Mouse (Mus musculus) myocyte (in vitro differentiated cells): ENCODE data around the gene Hipk2. TPM values are rescaled to one million over a fixed set of nuclear protein-coding genes. Genes with fewer than 3 reads are reported as not detected.

Source experiments
- H3K27me3 ChIP-seq: one replicate; pipeline ENCODE4 v1.6.1; 2011; ENCODE audit not compliant: control insufficient read depth, insufficient read depth, insufficient read length
- H3K36me3 ChIP-seq: one replicate; pipeline ENCODE4 v1.6.1; 2011; ENCODE audit not compliant: control insufficient read depth, insufficient read depth
- H3K4me2 ChIP-seq: one replicate; pipeline ENCODE4 v1.6.1; 2011; ENCODE audit warnings: low read depth, control low read depth
- H3K4me3 ChIP-seq: one replicate; pipeline ENCODE4 v1.5.1; 2011; ENCODE audit warnings: mild to moderate bottlenecking, control low read depth, moderate library complexity
- H3K79me2 ChIP-seq: one replicate; pipeline ENCODE4 v1.6.1; 2011; ENCODE audit not compliant: control insufficient read depth, insufficient read depth
- H3ac ChIP-seq: one replicate; pipeline ENCODE4 v1.6.1; 2011; ENCODE audit not compliant: control insufficient read depth, insufficient read length
- CEBPB ChIP-seq: IDR thresholded peaks from 2 replicates; pipeline ENCODE4 v1.6.1; 2011; ENCODE audit warnings: mild to moderate bottlenecking, moderate library complexity; ENCODE audit not compliant: poor library complexity, insufficient read depth, severe bottlenecking
- E2F4 ChIP-seq: IDR thresholded peaks from one replicate; pipeline ENCODE4 v1.6.1; 2011; ENCODE audit warnings: mild to moderate bottlenecking, control low read depth, moderate library complexity; ENCODE audit not compliant: insufficient read depth
- MAX ChIP-seq: IDR thresholded peaks from one replicate; pipeline ENCODE4 v1.6.1; 2011; ENCODE audit warnings: low read depth, mild to moderate bottlenecking, control low read depth
- MYOD1 ChIP-seq, 3 experiments: IDR thresholded peaks; one replicate each; pipeline ENCODE4 v1.6.1; 2011; ENCODE audit warnings: control low read depth in 2 of 3, low read depth in 2 of 3, mild to moderate bottlenecking in 2 of 3, moderate library complexity in 1 of 3; ENCODE audit not compliant: insufficient read length in 2 of 3, control insufficient read depth in 1 of 3
- MYOG ChIP-seq, 3 experiments: IDR thresholded peaks; one replicate each; pipeline ENCODE4 v1.6.1; 2011; ENCODE audit warnings: control low read depth in 2 of 3, low read depth in 2 of 3, mild to moderate bottlenecking in 2 of 3; ENCODE audit not compliant: insufficient read length in 2 of 3, control insufficient read depth in 1 of 3, insufficient read depth in 1 of 3
- POLR2A ChIP-seq: IDR thresholded peaks from one replicate; pipeline ENCODE4 v1.6.1; 2011; ENCODE audit warnings: low read depth, mild to moderate bottlenecking, control low read depth, moderate library complexity; ENCODE audit not compliant: insufficient read length
- POLR2AphosphoS2 ChIP-seq: IDR thresholded peaks from one replicate; pipeline ENCODE4 v1.6.1; 2011; ENCODE audit warnings: low read depth, control low read depth; ENCODE audit not compliant: insufficient read length
- REST ChIP-seq: IDR thresholded peaks from one replicate; pipeline ENCODE4 v1.6.1; 2011; ENCODE audit warnings: mild to moderate bottlenecking, control low read depth, moderate library complexity; ENCODE audit not compliant: insufficient read depth, insufficient read length
- SRF ChIP-seq: IDR thresholded peaks from one replicate; pipeline ENCODE4 v1.6.1; 2011; ENCODE audit warnings: low read depth; ENCODE audit not compliant: control insufficient read depth, insufficient read length
- TCF12 ChIP-seq: IDR thresholded peaks from one replicate; pipeline ENCODE4 v1.6.1; 2011; ENCODE audit warnings: mild to moderate bottlenecking, control low read depth; ENCODE audit not compliant: poor library complexity, insufficient read depth, severe bottlenecking
- TCF3 ChIP-seq: IDR thresholded peaks from one replicate; pipeline ENCODE4 v1.6.1; 2011; ENCODE audit warnings: low read depth, control low read depth; ENCODE audit not compliant: insufficient read length
- USF1 ChIP-seq: IDR thresholded peaks from one replicate; pipeline ENCODE4 v1.6.1; 2011; ENCODE audit warnings: low read depth, mild to moderate bottlenecking, control low read depth, moderate library complexity
- polyA plus RNA-seq: library from polyadenylated mRNA; unstranded; fragments of >200 nt; fragmentation: generic; extraction: Trizol; gene quantifications from one replicate; pipeline ENCODE4 v1.2.1, GENCODE M21; 2012; ENCODE audit warnings: missing spikeins

Gene Hipk2
- polyA plus RNA-seq, 1 experiment: 11.3 TPM

DNA sequence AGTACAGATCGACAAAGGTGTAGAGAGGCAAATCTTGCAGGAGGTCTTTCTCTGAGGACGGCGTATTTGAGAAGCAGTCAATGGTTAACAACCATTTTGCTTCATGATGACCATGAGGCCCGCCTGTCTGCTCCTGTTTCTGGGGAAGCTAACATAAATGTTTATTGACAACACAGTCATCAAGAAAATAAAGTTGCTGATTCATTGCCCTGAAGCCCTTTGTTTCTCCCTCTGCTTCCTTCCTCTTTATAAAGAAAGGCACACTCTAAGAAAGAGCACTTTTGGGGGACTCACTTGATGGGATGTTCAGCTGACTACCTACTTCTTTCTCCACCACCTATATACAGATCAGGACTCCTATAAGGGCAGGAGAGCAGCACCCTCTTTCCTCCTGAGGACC lies 42.8 kb upstream of the Hipk2 start:
- Histone ChIP-seq H3K79me2 (no peaks in the 10 kb centered on the region), H3K4me2 (no peak overlapping the region), H3K36me3 (no peaks in the 10 kb centered on the region), H3K27me3 (no peaks in the 10 kb centered on the region), H3K4me3 (no peak overlapping the region), H3ac (no peak overlapping the region)
- TF ChIP-seq USF1 (no peak), CEBPB (no peak), E2F4 (no peak), TCF12 (no peak), REST (no peak), TCF3 (no peak), MYOD1 (IDR thresholded peaks at IDR 0.05; ENCODE audit: control insufficient read depth in 1 of 3, insufficient read length in 2 of 3, low read depth in 2 of 3) (no peak), MYOG (IDR thresholded peaks at IDR 0.05; ENCODE audit: control insufficient read depth in 1 of 3, insufficient read depth in 1 of 3, insufficient read length in 2 of 3, low read depth in 2 of 3) (no peak), POLR2AphosphoS2 (no peak), SRF (no peak), POLR2A (no peak), MAX (no peak)

DNA sequence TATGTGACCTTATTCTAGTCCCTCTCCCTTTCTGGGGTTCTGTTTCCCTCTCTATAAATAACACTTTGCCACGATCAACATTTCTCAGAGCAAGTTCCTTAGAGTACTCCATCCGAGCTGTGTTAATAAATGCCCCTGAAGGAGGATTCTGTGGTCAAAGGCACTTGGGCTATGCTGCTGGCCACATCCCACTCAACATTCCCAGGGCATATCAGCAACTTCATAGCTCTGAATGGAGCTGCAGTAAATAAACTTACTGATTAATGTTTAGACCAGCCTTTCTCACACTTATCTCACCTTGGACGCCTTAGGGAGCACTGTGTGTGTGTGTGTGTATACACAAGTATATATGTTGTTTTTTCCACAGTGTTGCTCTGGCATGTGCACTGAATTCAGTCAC lies 41.5 kb upstream of the Hipk2 start:
- Histone ChIP-seq H3K27me3 (no peaks in the 10 kb centered on the region), H3K4me3 (no peak overlapping the region), H3K79me2 (no peaks in the 10 kb centered on the region), H3ac (no peak overlapping the region), H3K4me2 (no peak overlapping the region), H3K36me3 (no peaks in the 10 kb centered on the region)
- no peak for TF ChIP-seq POLR2A
- TF ChIP-seq USF1: no peak
- no peak for TF ChIP-seq MAX

DNA sequence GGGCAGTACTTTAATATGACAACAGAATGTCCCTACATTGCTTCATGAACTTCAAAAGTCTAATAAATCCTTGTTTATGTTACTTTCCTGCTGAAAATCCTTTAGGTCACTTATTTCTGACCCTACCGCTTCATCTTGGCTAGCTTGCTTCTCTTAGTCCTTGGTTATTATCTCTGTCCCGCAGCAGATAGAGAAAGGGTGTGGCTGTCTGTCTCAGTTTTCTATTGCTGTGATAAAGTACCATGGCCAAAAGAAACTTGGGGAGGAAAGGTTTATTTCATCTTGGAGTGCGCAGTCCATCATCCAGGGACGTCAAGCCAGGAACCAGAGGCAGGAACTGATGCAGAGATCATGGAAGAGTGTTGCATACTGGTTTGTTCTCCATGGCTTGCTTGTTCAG lies 40.6 kb upstream of the Hipk2 start:
- Histone ChIP-seq H3K79me2 (no peaks in the 10 kb centered on the region), H3K4me2 (no peak overlapping the region), H3K27me3 (no peaks in the 10 kb centered on the region), H3K36me3 (no peaks in the 10 kb centered on the region), H3K4me3 (no peak overlapping the region), H3ac (no peak overlapping the region)
- TF ChIP-seq TCF3 (no peak), CEBPB (no peak), MAX (no peak), MYOD1 (IDR thresholded peaks at IDR 0.05; ENCODE audit: control insufficient read depth in 1 of 3, insufficient read length in 2 of 3, low read depth in 2 of 3) (no peak), SRF (no peak), MYOG (IDR thresholded peaks at IDR 0.05; ENCODE audit: control insufficient read depth in 1 of 3, insufficient read depth in 1 of 3, insufficient read length in 2 of 3, low read depth in 2 of 3) (no peak), USF1 (no peak), E2F4 (no peak), REST (no peak), POLR2A (no peak), POLR2AphosphoS2 (no peak), TCF12 (no peak)

DNA sequence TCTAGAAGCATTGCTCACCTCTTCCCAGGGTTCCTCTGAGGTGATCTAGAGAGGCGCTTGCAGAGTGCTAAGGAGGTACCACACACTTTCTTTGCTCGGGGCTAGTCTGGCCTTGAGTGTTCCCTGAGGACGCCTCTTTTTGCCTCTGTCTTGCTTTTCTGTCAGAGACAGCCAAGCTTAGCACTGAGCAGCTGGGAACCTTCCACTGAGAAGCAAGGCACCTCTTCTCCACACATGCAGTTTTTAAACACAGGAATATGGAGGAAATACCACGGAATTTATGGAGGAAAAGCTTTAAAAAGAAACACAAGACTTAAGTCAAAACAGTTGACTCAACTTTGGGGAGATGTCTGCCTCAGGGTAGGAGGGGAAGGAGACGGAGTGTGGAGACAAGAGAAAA lies 39.8 kb upstream of the Hipk2 start:
- no peak overlapping the region for H3ac ChIP-seq

DNA sequence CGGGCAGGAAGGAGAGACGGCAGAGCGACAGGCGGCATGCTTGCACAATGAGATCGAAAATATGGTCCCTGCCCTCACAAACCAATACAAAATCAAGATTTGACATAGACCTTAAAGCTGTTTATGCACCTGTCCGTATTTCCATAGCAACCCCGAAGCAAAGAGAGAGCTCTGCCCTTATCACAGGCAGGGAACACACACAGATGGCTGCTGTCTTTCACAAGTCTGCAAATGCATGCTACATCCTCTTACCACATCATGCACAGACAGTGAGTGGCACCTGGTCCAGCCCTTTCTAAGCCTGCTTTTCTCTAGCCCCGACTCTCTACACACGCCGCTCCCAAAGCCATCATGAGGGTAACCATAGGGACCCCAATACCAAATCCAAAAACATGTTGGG lies 38.2 kb upstream of the Hipk2 start:
- no peaks in the 10 kb centered on the region for H3K36me3 ChIP-seq
- H3K79me2 ChIP-seq: no peaks in the 10 kb centered on the region
- H3K27me3 ChIP-seq: no peaks in the 10 kb centered on the region
- H3ac ChIP-seq: no peak overlapping the region
- H3K4me3 ChIP-seq: no peak overlapping the region
- no peak for TF ChIP-seq E2F4
- no peak for TF ChIP-seq TCF12
- no peak for TF ChIP-seq MAX
- TF ChIP-seq CEBPB: no peak
- no peak for TF ChIP-seq MYOG (IDR thresholded peaks at IDR 0.05; ENCODE audit: control insufficient read depth in 1 of 3, insufficient read depth in 1 of 3, insufficient read length in 2 of 3, low read depth in 2 of 3)
- TF ChIP-seq POLR2AphosphoS2: no peak
- no peak for TF ChIP-seq REST
- no peak overlapping the region for H3K4me2 ChIP-seq

More for the DNA sequence above, 39.8 kb upstream of the Hipk2 start:
- Histone ChIP-seq H3K4me2 (no peak overlapping the region), H3K36me3 (no peaks in the 10 kb centered on the region), H3K79me2 (no peaks in the 10 kb centered on the region), H3K27me3 (no peaks in the 10 kb centered on the region), H3K4me3 (no peak overlapping the region)
- no peak for TF ChIP-seq E2F4
- no peak for TF ChIP-seq CEBPB
- TF ChIP-seq POLR2AphosphoS2: no peak
- no peak for TF ChIP-seq MYOG (IDR thresholded peaks at IDR 0.05; ENCODE audit: control insufficient read depth in 1 of 3, insufficient read depth in 1 of 3, insufficient read length in 2 of 3, low read depth in 2 of 3)
- TF ChIP-seq REST: no peak
- no peak for TF ChIP-seq POLR2A
- TF ChIP-seq MYOD1 (IDR thresholded peaks at IDR 0.05; ENCODE audit: control insufficient read depth in 1 of 3, insufficient read length in 2 of 3, low read depth in 2 of 3): no peak
- TF ChIP-seq TCF3: no peak
- no peak for TF ChIP-seq USF1
